Mouse (Mus musculus) C2C12 (cell line): ENCODE results near the gene Zbtb7a.

ENCODE experiments used
- CTCF ChIP-seq: IDR thresholded peaks from one replicate; pipeline ENCODE4 v1.5.1; 2011; ENCODE audit not compliant: control insufficient read depth, insufficient read depth, insufficient read length
- FOSL1 ChIP-seq: IDR thresholded peaks from one replicate; pipeline ENCODE4 v1.8.0; 2011; ENCODE audit warnings: mild to moderate bottlenecking, low read length; ENCODE audit not compliant: poor library complexity, insufficient read depth, severe bottlenecking
- MAX ChIP-seq: IDR thresholded peaks from one replicate; pipeline ENCODE4 v1.6.1; 2011; ENCODE audit warnings: mild to moderate bottlenecking, control low read depth
- MYOG ChIP-seq: IDR thresholded peaks from one replicate; pipeline ENCODE4 v1.6.1; 2011; ENCODE audit not compliant: control insufficient read depth, insufficient read length; ENCODE audit errors: extremely low read depth
- USF1 ChIP-seq: IDR thresholded peaks from one replicate; pipeline ENCODE4 v1.6.1; 2011; ENCODE audit warnings: low read depth, mild to moderate bottlenecking, control low read depth, moderate library complexity

DNA sequence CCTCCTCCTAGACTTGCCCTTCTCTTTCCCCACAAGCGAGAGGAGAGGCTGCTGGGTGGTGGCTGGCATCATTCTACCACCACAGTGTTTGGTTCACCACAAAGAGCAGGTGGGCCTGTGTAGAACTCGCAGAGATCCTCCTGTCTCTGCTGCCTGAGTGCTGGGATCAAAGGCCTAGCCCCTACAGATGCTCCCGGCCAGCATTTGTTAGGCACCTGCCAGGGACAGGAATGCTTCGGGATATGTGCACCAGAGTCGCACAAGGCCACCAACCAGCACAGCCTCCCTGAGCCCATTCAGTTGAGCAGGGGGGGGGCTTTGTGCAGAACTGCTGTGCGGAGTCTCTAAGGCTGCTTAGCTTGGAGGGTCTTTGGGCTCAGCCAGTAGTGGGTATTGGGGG is 10.3 kb downstream of the Zbtb7a start:
- TF ChIP-seq FOSL1 (no peak), CTCF (no peak), USF1 (no peak), MAX (no peak), MYOG (no peak)
